Mouse (Mus musculus): ENCODE results near the gene Krtap7-1.

DNA sequence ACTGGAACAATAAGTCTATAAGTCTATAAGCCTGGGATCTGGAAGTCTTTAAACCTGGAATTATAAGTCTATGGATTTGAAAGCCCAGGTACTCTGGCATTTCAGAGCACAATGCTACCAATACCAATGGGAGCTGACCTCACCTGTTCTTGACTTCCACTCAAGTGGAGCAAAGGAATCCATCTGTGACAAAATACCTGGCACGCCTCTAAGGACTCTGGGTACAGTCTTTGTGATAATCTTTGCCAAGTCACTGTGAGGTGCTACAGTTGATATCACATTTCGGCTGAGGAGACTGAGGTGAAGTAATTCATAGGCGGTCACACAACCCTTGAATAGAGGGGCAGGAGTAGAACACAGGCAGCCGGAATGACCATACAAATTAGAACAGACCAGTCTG, 12.9 kb upstream of the Krtap7-1 start:
- TF ChIP-seq CTCF (IDR thresholded peaks at IDR 0.05; ENCODE audit: low read depth, low read length) (no peak), POLR2A (IDR thresholded peaks at IDR 0.05; ENCODE audit: extremely low read depth, insufficient read depth, low read length) (no peak)
